Mouse (Mus musculus) R1 (cell line): ENCODE data around the gene Galnt10.

ENCODE experiments used
- DNase-seq: peaks from one replicate; pipeline ENCODE4 v3.0.0-alpha.2; 2018; ENCODE audit warnings: low read depth, low spot score

The Galnt10 gene

GRCm38 (mm10) chr11:57725926-57726325, 80.7 kb downstream of the Galnt10 start:
- peak; percentile 72 for DNase-seq

- no peak for DNase-seq
Measured at GRCm38 (mm10) chr11:57727303-57727969, 82.2 kb downstream of the Galnt10 start.

GRCm38 (mm10) chr11:57732410-57733281, 87.4 kb downstream of the Galnt10 start:
- DNase-seq = no peak

GRCm38 (mm10) chr11:57747294-57748080, 102.2 kb downstream of the Galnt10 start:
- peak; percentile 85 for DNase-seq

GRCm38 (mm10) chr11:57753538-57754203, 108.4 kb downstream of the Galnt10 start:
- no peak for DNase-seq

GRCm38 (mm10) chr11:57758621-57759020, 113.4 kb downstream of the Galnt10 start:
- no peak for DNase-seq

- DNase-seq = no peak
Measured at GRCm38 (mm10) chr11:57760509-57761058, 115.3 kb downstream of the Galnt10 start.

- no peak for DNase-seq
Measured at GRCm38 (mm10) chr11:57761347-57761746, 116.1 kb downstream of the Galnt10 start.

GRCm38 (mm10) chr11:57764124-57764523, 118.9 kb downstream of the Galnt10 start:
- DNase-seq = peak; percentile 61

- peak; percentile 36 for DNase-seq
Measured at GRCm38 (mm10) chr11:57766617-57767016, 121.4 kb downstream of the Galnt10 start.

- no peak for DNase-seq
Measured at GRCm38 (mm10) chr11:57767171-57767570, 121.9 kb downstream of the Galnt10 start.

- DNase-seq = no peak
Measured at GRCm38 (mm10) chr11:57770776-57771175, 125.5 kb downstream of the Galnt10 start.

- no peak for DNase-seq
Measured at GRCm38 (mm10) chr11:57771676-57772075, 126.4 kb downstream of the Galnt10 start.

- no peak for DNase-seq
Measured at GRCm38 (mm10) chr11:57773479-57773878, 128.2 kb downstream of the Galnt10 start.

GRCm38 (mm10) chr11:57773936-57774335, 128.7 kb downstream of the Galnt10 start:
- DNase-seq = no peak

GRCm38 (mm10) chr11:57775868-57776267, 130.6 kb downstream of the Galnt10 start:
- no peak for DNase-seq

GRCm38 (mm10) chr11:57776546-57776945, 131.3 kb downstream of the Galnt10 start:
- no peak for DNase-seq

GRCm38 (mm10) chr11:57778349-57778748, 133.1 kb downstream of the Galnt10 start:
- DNase-seq = peak; percentile 79

GRCm38 (mm10) chr11:57779824-57780223, 134.6 kb downstream of the Galnt10 start:
- DNase-seq = no peak

GRCm38 (mm10) chr11:57786616-57787418, 141.6 kb downstream of the Galnt10 start:
- DNase-seq = peak; percentile 53
